Mouse (Mus musculus) midbrain, embryonic 11.5 days (tissue): ENCODE data around the gene Cab39. TPM values are rescaled to one million over a fixed set of nuclear protein-coding genes. Genes with fewer than 3 reads are reported as not detected.
"Not testable (repeated sequence)": the region's sequence is repeated elsewhere in the genome, so short reads cannot be mapped to it uniquely, and the experiment has no call there.

Experiments
- ATAC-seq: fragments of 200-750 bp; cut with Nextera tagmentation; 2 replicates; pipeline ENCODE4 v1.8.0; 2017; ENCODE audit warnings: moderate TSS enrichment, moderate library complexity; ENCODE audit not compliant: low FRiP score
- DNase-seq: peaks from one replicate; pipeline ENCODE4 v3.0.0; 2015; ENCODE audit warnings: low spot score; ENCODE audit errors: missing footprints
- H3K27ac ChIP-seq: fragments of 300-500 bp; sonication (generic); 2 replicates; pipeline ENCODE4 v1.5.1; 2014; ENCODE audit warnings: low read depth, low read length
- H3K27me3 ChIP-seq: fragments of 300-500 bp; sonication (generic); 2 replicates; pipeline ENCODE4 v1.6.1; 2014; ENCODE audit warnings: mild to moderate bottlenecking, low read length, moderate library complexity, mixed read lengths; ENCODE audit not compliant: control insufficient read depth, insufficient read depth
- H3K36me3 ChIP-seq: fragments of 300-500 bp; sonication (generic); 2 replicates; pipeline ENCODE4 v1.6.1; 2014; ENCODE audit warnings: mild to moderate bottlenecking, low read length, moderate library complexity, mixed read lengths; ENCODE audit not compliant: control insufficient read depth, insufficient read depth
- H3K4me1 ChIP-seq: fragments of 300-500 bp; sonication (generic); 2 replicates; pipeline ENCODE4 v1.6.1; 2014; ENCODE audit warnings: low read length; ENCODE audit not compliant: control insufficient read depth, insufficient read depth
- H3K4me2 ChIP-seq: fragments of 300-500 bp; sonication (generic); 2 replicates; pipeline ENCODE4 v1.6.1; 2014; ENCODE audit warnings: mild to moderate bottlenecking, moderate library complexity
- H3K4me3 ChIP-seq: fragments of 300-500 bp; sonication (generic); 2 replicates; pipeline ENCODE4 v1.5.1; 2014; ENCODE audit warnings: low read depth, low read length
- H3K9ac ChIP-seq: fragments of 300-500 bp; sonication (generic); 2 replicates; pipeline ENCODE4 v1.6.1; 2014; ENCODE audit warnings: low read length
- H3K9me3 ChIP-seq: fragments of 300-500 bp; sonication (generic); 2 replicates; pipeline ENCODE4 v1.6.1; 2016; ENCODE audit warnings: low read length; ENCODE audit not compliant: control insufficient read depth
- WGBS: fragments of 180-500 bp; shearing (Covaris S2); extraction: QIAGEN DNeasy Blood & Tissue Kit; methylation state at CpG from one replicate; pipeline ENCODE4 v1.1.7; 2014; 5-methylcytosine and 5-hydroxymethylcytosine counted together
- polyA plus RNA-seq: library from polyadenylated mRNA; unstranded; fragments of >200 nt; fragmentation: Nextera tagmentation; extraction: Ambion mirVana; gene quantifications from 2 replicates; pipeline ENCODE4 v1.2.1, GENCODE M21; 2014

Cab39 gene
- polyA plus RNA-seq, 1 experiment from 2014 or later = 68.0 TPM

DNA sequence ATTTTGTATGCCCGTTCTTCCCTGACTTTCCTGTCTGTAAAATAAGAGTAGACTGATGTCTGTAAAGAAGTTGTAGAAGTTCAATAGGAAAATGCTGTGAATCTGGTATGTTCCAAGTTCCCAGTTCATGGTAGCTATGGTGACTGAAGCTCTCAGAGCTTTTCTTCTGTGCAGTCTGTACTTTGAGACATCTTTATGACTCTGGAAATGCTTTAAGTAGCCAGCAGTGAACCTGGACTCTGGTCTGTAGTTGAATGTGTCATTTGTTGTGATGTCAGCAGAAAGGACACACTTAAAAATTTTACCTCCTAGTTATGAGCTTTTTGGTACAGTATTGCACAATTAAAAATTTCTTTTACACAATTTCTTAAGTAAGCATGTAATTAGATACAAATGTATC lies 9.3 kb downstream of the Cab39 start:
- Histone ChIP-seq H3K9ac (no peak overlapping the region), H3K4me3 (no peak overlapping the region), H3K27me3 (no peaks in the 10 kb centered on the region), H3K4me1 (no peaks in the 10 kb centered on the region; the same call in 1 of the 2 replicates), H3K36me3 (no peaks in the 10 kb centered on the region), H3K9me3 (no peaks in the 10 kb centered on the region), H3K27ac (no peak overlapping the region), H3K4me2 (no peak overlapping the region)
- ATAC-seq (no peak), DNase-seq (peak; percentile 45)
- 91% methylated on average over 1 of the region's 1 CpGs for WGBS

DNA sequence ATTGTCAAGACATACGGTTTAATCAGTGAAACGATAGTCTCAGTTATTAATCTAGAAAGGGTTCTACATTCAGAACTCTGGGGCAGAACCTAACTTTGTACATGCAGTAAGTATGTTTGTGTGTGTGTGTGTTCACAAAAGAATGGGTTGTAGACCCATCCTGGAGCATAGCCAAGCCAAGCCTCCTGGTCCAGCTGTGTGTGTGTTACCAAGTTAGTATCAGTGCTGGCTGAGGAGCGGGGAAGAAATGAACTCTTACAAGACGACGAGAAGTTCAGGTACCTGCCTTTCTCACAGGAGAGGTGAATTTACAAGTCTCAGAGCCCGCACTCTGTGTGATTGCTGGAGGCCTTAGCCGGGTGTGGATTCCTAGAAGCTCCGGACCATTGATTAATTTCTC lies 11.3 kb downstream of the Cab39 start:
- WGBS = 96% methylated on average over 8 of the region's 8 CpGs
- ATAC-seq (no peak), DNase-seq (no peak)
- Histone ChIP-seq H3K27me3 (no peaks in the 10 kb centered on the region), H3K27ac (no peak overlapping the region), H3K4me2 (no peak overlapping the region), H3K4me3 (no peak overlapping the region), H3K36me3 (no peaks in the 10 kb centered on the region), H3K9me3 (no peaks in the 10 kb centered on the region), H3K4me1 (no peaks in the 10 kb centered on the region), H3K9ac (no peak overlapping the region)

DNA sequence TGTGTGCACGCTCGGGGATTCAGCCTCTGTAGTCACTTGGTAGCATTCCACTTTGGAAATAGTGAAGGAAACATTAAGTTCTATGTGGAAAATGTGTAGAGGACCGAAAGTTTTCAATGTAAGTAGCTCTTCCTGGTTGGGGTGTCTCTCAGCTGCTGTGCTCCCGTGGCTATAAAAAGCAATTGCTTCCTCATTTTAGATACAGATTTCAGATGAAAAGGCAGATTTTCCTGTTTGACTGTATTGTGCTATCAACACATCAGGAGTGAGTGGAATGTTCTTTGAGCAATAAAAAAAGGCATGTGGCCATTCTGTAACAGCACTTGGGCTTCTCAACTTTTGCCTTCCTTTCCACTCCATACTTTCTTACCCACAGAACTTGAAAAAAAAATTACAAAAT lies 16.0 kb downstream of the Cab39 start:
- Histone ChIP-seq H3K27ac (no peak overlapping the region), H3K9ac (no peak overlapping the region), H3K27me3 (no peaks in the 10 kb centered on the region), H3K9me3 (no peaks in the 10 kb centered on the region), H3K4me2 (no peak overlapping the region), H3K36me3 (no peaks in the 10 kb centered on the region), H3K4me1 (no peaks in the 10 kb centered on the region), H3K4me3 (no peak overlapping the region)
- 85% methylated on average over 4 of the region's 4 CpGs for WGBS
- no peak for DNase-seq
- no peak for ATAC-seq

DNA sequence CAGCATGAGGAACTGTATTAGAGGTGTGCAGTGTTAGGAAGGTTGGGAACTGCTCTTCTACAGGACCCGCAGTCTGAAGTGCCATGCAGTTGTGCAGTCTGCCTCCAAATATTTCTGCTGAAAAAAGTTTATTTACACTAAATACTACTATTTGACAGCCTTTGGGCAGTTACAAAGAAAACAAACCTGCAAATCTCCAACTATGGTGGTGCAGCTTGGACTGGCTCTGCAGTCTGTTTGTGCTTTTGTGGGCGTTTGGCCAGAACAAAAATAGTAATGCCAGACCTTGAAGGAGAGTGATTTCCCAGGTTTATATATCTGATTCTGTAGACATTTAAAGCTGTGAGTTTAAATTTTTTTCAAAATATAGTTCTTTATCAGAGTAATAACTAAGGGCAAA lies 17.1 kb downstream of the Cab39 start:
- ATAC-seq = no peak
- H3K4me3 ChIP-seq = no peak overlapping the region
- WGBS = 86% methylated on average over 2 of the region's 2 CpGs

DNA sequence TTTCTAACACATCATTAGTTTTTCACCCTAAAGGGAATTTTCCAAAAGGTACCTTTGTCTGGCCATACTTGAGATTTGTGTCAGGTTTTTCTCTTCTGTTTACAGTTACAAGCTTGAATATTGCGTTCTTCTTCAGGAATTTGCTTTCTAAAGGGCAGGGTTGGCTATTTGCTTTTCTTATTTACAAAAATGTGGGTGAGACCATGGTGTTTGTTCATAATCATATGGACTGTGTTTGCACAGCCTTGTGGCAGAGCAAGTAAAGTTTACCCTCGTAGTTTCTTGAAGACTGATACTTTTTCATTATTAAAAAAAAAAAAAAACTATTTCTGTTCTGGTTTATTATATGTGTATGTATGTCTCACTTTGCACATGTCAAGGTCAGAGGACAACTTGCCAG lies 17.5 kb downstream of the Cab39 start:
- Histone ChIP-seq H3K27me3 (no peaks in the 10 kb centered on the region), H3K9ac (no peak overlapping the region), H3K36me3 (no peaks in the 10 kb centered on the region), H3K9me3 (no peaks in the 10 kb centered on the region), H3K27ac (no peak overlapping the region), H3K4me3 (no peak overlapping the region), H3K4me2 (no peak overlapping the region), H3K4me1 (no peaks in the 10 kb centered on the region)
- DNase-seq (peak; percentile 35), ATAC-seq (no peak)
- WGBS = 87% methylated on average over 2 of the region's 2 CpGs

More for the DNA sequence above, 17.1 kb downstream of the Cab39 start:
- Histone ChIP-seq H3K4me2 (no peak overlapping the region), H3K9me3 (no peaks in the 10 kb centered on the region), H3K27me3 (no peaks in the 10 kb centered on the region), H3K9ac (no peak overlapping the region), H3K4me1 (no peaks in the 10 kb centered on the region), H3K36me3 (no peaks in the 10 kb centered on the region), H3K27ac (no peak overlapping the region)
- DNase-seq = peak; percentile 79

DNA sequence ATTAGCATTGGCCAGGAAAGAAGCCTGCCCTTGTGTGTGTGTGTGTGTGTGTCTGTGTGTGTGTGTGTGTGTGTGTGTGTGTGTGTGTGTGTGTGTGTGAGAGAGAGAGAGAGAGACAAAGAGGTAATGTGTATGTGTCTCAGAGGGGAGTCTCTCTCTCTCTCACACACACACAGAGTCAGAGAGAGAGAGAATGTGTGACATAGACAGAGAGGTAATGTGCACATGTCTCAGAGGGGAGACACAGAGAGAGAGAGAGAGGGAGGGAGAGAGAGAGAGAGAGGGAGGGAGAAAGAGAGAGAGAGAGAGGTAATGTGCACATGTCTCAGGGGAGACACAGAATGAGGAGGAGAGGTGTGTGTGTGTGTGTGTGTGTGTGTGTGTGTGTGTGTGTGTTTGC lies 21.0 kb downstream of the Cab39 start:
- not testable (repeated sequence) for ATAC-seq, H3K36me3 ChIP-seq, H3K27ac ChIP-seq, H3K4me1 ChIP-seq, H3K27me3 ChIP-seq, H3K4me2 ChIP-seq, H3K4me3 ChIP-seq, DNase-seq, H3K9ac ChIP-seq, H3K9me3 ChIP-seq

DNA sequence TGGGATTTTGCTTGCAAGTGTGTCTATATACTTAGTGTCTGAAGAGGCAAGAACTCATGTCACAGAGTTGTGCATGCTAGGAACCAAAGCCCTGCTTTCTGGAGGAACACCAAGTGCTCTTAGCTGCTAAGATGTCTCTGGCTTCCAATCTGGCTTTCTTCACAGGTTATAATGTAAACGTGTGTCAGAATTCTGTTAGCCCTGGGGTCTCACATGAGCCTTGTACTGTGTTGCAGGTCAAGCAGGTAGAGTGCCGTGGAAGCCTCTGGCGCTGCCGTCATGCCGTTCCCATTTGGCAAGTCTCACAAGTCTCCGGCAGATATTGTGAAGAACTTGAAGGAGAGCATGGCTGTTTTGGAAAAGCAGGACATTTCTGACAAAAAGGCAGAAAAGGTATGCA lies 24.9 kb downstream of the Cab39 start:
- no peak for ATAC-seq
- H3K9ac ChIP-seq = no peak overlapping the region
- no peaks in the 10 kb centered on the region for H3K27me3 ChIP-seq
- H3K4me1 ChIP-seq = no peaks in the 10 kb centered on the region
- no peak overlapping the region for H3K4me2 ChIP-seq
- no peak overlapping the region for H3K27ac ChIP-seq
- no peak for DNase-seq
- WGBS = 91% methylated on average over 6 of the region's 6 CpGs
- H3K4me3 ChIP-seq = no peak overlapping the region
- H3K9me3 ChIP-seq = no peaks in the 10 kb centered on the region
- peaks cover 4% of the 10 kb centered on the region for H3K36me3 ChIP-seq

DNA sequence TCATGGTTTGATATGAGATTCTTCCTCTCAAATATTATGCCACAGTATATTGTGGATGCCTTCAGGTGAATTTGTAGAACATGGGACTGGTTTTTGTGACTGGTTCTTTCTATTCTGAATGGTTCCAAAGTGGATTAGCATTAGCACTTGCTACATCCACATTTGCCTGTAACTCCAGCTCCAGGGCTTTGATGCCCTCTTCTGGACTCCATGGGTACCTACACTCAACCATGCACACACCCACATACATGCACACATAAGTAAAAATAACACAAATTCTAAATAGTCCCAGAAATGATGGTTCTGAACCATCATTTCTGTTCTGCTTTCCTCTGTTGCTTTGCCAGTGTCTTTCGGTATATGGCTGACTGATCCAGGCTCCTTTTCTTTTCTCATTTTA lies 26.5 kb downstream of the Cab39 start:
- H3K4me2 ChIP-seq = no peak overlapping the region
- WGBS = 90% methylated on average over 1 of the region's 1 CpGs
- no peak overlapping the region for H3K27ac ChIP-seq
- H3K9ac ChIP-seq = no peak overlapping the region
- H3K27me3 ChIP-seq = no peaks in the 10 kb centered on the region
- ATAC-seq = no peak
- H3K9me3 ChIP-seq = no peaks in the 10 kb centered on the region
- no peak overlapping the region for H3K4me3 ChIP-seq
- peaks cover 4% of the 10 kb centered on the region for H3K36me3 ChIP-seq
- no peaks in the 10 kb centered on the region for H3K4me1 ChIP-seq
- no peak for DNase-seq

DNA sequence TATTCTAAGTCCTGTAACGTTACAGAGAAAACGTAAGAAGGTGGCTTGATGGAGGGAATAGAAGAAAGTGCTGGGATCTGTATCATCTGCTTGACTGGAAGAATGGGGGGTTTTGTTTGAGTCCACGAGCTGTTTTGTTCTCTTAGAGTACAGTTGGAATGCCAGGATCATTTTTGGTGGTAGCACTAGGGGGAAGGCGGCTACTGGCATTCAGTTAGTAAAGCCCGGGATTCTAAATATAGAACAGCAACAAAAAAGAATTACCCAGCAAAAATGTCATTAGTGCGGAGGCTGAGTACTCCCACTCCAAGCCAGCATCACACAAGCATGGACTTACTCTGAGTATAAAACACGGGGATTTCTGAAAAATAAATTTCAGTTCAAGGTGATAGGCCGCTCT lies 29.0 kb downstream of the Cab39 start:
- no peaks in the 10 kb centered on the region for H3K27me3 ChIP-seq
- no peak overlapping the region for H3K4me2 ChIP-seq
- no peak overlapping the region for H3K9ac ChIP-seq
- no peaks in the 10 kb centered on the region for H3K4me1 ChIP-seq
- H3K9me3 ChIP-seq = no peaks in the 10 kb centered on the region
- DNase-seq (no peak), ATAC-seq (no peak)
- 94% methylated on average over 8 of the region's 8 CpGs for WGBS
- no peak overlapping the region for H3K4me3 ChIP-seq
- peaks cover 4% of the 10 kb centered on the region for H3K36me3 ChIP-seq
- H3K27ac ChIP-seq = no peak overlapping the region

DNA sequence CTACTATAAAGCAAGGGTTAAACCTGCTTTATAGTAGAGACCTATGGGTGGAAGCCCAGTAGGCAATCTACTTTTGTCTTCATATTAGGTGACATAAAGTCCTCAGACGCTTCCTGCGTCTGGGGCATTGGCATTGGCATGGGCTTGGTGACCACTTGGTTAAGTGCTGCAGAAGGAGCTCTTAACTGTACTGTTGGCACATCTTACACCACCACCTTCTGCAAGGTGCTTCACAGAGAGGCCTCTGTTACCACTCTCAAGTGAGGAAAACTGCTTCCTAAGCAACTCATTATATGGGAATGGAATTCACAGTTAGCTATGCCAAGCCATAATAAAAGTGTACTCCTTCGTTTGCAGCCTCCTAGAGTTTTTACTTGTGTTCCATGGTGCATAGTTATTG lies 31.7 kb downstream of the Cab39 start:
- no peak overlapping the region for H3K27ac ChIP-seq
- H3K4me3 ChIP-seq = no peak overlapping the region
- no peaks in the 10 kb centered on the region for H3K9me3 ChIP-seq
- no peak overlapping the region for H3K9ac ChIP-seq
- no peaks in the 10 kb centered on the region for H3K4me1 ChIP-seq
- ATAC-seq = no peak
- WGBS = 93% methylated on average over 3 of the region's 3 CpGs
- no peak for DNase-seq
- no peak overlapping the region for H3K4me2 ChIP-seq
- no peaks in the 10 kb centered on the region for H3K27me3 ChIP-seq
- 0 out of 2 replicates have a peak, but pooled peaks cover 2% of the 10 kb centered on the region for H3K36me3 ChIP-seq
